Mouse (Mus musculus) skeletal muscle tissue, adult 2 months (tissue): ENCODE measurements around the gene Itpr2.

Experiments
- DNase-seq: peaks from one replicate; pipeline ENCODE4 v3.0.0-alpha.2; 2012; ENCODE audit warnings: low read depth, low spot score

Gene Itpr2

GRCm38 (mm10) chr6:146501866-146502804 is at the start of gene Itpr2:
Gene Itpr2 (minus strand): TSS chr6:146502223.
- DNase-seq, result peak; percentile 77

DNA sequence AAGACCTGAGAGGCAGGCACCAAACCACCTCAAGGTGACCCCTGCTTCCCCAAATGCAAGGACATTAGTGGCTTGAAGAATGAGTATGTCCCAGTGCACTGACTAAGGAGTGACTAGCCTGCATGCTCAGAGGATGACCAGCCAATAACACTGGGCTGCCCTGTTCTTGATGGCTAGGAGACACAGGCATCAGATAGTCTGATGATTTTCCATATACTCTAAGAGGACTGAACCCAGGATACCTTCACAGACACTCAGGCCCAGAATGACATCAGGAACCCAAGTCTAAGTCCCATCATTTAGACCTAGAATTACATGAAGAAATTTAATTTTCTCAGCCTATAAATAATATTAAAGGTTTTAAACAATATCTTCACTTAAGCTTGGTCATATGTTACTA is 49.3 kb upstream of the Itpr2 start:
- no peak for DNase-seq

DNA sequence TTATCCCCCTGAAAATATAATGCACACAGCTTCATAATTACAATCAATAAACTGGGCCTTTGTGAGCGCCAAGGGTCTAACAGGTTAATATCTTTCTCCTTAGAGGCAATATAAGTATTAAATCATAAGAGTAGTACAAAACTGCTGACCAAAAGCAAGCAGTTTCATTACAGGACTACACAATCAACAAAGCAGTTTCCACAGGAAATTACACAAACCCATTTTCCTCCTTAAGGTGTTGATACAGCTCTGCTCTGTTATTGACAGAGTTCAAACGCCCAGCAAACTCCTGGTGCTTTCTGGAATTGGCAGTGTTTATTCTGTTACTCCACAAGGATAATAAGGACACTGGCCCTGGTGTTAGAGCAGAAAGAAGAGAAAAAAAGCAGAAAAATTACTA is 48.4 kb upstream of the Itpr2 start:
- DNase-seq, result no peak

- no peak for DNase-seq
Observed at GRCm38 (mm10) chr6:146545289-146545865, 43.4 kb upstream of the Itpr2 start.

DNA sequence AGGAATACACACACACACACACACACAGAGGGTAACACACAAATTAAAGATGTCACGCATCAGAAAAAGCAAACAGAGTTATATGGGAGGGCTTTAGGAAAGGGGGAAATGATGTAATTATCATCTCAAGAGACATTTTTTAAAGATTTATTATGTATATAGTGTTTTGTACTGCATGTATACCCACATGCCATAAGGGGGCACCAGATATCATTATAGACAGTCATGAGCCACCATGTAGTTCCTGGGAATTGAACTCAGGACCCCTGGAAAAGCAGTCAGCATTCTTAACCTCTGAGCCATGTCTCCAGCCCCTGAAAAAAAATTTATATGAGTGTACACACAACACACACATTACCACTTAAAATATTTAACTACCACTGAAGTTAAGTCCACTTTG is 42.6 kb upstream of the Itpr2 start:
- no peak for DNase-seq

DNA sequence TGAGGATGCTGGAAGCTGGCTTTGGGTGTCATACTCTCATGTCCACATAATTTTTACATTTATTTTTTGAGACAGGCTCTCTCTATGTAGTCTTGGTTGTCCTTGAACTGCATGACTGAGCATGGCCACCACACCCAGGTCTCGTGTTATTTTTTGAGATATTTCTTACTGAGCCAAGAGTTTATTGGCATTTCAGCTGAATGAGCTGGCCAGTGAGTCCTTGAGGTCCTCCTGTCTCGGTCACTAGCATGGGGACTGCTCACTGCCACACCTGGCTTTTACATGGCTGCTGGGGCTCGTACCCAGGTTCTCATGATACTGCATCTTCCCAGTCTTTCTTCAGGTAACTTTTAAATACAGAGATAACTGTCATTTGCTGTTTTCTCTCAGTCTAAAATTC is 38.4 kb upstream of the Itpr2 start:
- no peak for DNase-seq

- no peak for DNase-seq
Observed at GRCm38 (mm10) chr6:146538661-146539060, 36.6 kb upstream of the Itpr2 start.

DNA sequence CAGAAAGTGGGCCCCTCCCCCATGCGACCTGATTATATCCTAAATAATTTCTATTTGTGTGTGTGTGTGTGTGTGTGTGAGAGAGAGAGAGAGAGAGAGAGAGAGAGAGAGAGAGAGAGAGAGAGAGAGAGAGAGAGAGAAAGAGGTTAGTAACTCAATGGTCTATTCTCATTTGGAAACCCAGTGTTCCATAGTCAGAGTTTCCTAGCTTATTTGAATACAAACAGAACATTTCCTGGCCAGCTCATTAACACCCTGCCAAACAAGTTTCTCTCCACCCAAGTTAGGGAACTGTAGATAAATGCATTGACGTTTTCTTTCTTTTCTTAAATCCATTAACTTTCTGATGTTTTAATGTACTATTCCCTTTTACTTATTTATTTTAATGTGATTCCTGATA is 36.0 kb upstream of the Itpr2 start:
- DNase-seq, result no peak

GRCm38 (mm10) chr6:146537111-146537510 is 35.1 kb upstream of the Itpr2 start:
- DNase-seq, result no peak

- no peak for DNase-seq
Observed at GRCm38 (mm10) chr6:146535501-146535900, 33.5 kb upstream of the Itpr2 start.

DNA sequence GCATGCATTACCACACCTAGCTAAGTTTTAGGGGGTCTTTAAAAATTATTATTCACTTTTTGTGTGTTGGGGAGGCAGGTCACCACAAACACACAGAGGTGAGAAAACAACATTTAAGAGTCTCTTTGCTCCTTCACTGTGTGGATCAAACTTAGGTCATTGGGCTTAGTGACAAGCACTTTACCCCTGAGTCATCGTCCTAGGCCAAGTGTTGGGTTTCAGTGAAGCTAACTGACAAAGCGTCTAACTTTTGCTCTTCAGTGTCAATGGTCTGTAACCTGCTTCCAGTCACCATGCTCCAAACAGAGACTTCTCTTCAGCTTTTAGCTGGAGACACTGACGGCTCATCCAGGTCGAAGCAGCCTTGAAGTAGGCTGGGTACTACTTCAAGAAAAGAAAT is 31.1 kb upstream of the Itpr2 start:
- DNase-seq, result no peak

DNA sequence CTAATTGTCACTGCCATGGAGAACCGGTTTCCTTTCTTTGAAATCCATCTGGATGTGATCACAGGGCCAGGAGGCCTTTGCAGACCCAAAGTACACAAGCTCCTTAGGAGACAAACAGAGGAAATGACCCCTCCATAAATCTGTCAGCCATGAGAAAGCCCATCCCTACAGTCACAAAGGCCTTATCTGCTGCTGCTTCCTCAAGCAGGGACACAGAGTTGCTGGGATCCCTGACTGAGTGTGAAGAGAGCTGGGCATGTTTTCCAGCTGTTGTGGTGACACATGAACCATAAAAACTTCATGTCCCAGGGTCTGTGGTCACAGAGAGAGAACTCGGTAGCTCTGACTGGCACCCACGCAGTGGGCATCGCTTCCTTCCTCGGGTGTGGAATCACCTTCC is 28.7 kb upstream of the Itpr2 start:
- no peak for DNase-seq

DNA sequence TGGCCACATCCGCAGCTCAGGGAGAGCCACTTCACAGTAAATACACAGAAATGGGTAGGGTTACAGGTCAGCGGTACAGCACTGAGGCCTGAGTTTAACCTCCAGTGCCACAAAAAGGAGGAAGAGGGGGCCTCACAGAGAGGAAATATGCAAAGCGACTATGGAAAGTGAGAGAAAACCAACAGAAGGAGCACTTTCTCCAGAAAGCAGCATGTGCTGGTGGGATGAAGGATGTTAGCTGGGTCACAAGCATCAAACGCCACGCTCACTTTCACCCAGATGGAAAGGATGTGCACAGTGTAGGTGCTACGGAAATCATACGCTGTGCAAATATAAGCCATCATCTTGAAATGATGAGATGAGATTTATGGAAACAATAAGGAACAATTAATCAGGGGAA is 28.3 kb upstream of the Itpr2 start:
- DNase-seq, result no peak

- no peak for DNase-seq
Observed at GRCm38 (mm10) chr6:146527537-146527936, 25.5 kb upstream of the Itpr2 start.

GRCm38 (mm10) chr6:146525500-146525899 is 23.5 kb upstream of the Itpr2 start:
- DNase-seq, result no peak

GRCm38 (mm10) chr6:146521456-146522245 is 19.6 kb upstream of the Itpr2 start:
- no peak for DNase-seq

DNA sequence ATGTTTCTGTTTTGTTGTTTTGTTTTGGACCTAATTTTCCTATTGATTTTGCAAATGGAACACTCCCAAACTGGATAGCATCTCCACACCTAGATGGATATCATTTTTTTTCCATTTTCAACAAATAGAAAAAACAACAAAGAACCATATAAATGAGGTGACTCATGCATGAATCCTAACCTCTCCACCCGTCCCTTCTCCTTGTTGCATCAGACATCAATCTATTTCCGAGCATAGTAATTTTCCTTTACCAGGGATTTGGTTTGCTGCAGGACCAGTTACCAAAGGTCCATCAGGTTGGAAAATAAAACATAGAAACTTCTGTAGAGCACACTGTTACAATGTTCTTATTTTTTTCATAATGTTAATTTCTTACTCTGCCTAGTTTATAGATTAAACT is 17.0 kb upstream of the Itpr2 start:
- no peak for DNase-seq

GRCm38 (mm10) chr6:146515936-146516335 is 13.9 kb upstream of the Itpr2 start:
- DNase-seq, result no peak

- no peak for DNase-seq
Observed at GRCm38 (mm10) chr6:146514531-146514948, 12.5 kb upstream of the Itpr2 start.

DNA sequence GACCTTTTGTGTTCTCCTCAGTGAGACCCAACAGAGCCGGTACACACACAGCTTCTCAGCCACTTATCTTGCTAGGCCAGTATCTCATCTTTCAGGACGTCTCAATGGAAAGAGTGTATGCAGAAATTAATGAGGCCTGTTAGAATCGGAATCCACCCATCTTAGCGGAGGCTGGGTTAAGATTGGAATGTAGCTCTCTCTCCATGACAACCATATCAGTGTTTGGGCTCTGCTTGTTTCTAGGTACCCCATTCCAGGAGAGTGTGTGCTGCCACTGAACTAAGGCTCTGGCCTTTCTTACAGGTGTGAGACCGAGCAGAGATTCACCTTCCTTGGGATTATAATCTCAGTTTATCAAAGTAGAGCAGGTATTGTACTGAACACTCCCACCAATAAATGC is 11.9 kb upstream of the Itpr2 start:
- no peak for DNase-seq

GRCm38 (mm10) chr6:146513384-146513783 is 11.4 kb upstream of the Itpr2 start:
- no peak for DNase-seq

- no peak for DNase-seq
Observed at GRCm38 (mm10) chr6:146511511-146511910, 9.5 kb upstream of the Itpr2 start.
